ENCODE assay signal across 9 mouse cellular contexts in genomic region chr3:97854575-97855384, GRCm38 (mm10). TPM values are rescaled to one million over a fixed set of nuclear protein-coding genes. Genes with fewer than 3 reads are reported as not detected.
DNase-seq lines count a peak whose midpoint lies in the region; ATAC-seq and TF ChIP-seq lines count a peak whose summit lies in the region.
"Had no signal": no experiment of that assay in that cellular context is flagged by ENCODE, and none has a peak within 500 bp of the region (broad histone marks: within the 10 kb centered on the region; RNA-seq: fewer than 3 reads in every experiment).

No protein-coding gene starts in this region.

- no peaks in the 10 kb centered on the region for H3K4me1 ChIP-seq in midbrain, embryonic 14.5 days (ENCODE audit: control insufficient read depth, insufficient read depth, low read length)
- no peaks in the 10 kb centered on the region for H3K4me1 ChIP-seq in midbrain, embryonic 10.5 days
- H3K4me1 ChIP-seq in olfactory bulb, adult 2 months (ENCODE audit: control insufficient read depth, insufficient read depth, low read length): peaks cover 5% of the 10 kb centered on the region
- no peaks in the 10 kb centered on the region for H3K4me1 ChIP-seq in liver, postnatal 0 days (ENCODE audit: insufficient read depth)
- no peaks in the 10 kb centered on the region for H3K4me1 ChIP-seq in midbrain, embryonic 11.5 days (ENCODE audit: control insufficient read depth, insufficient read depth, low read length)

- H3K4me2 ChIP-seq in midbrain, embryonic 14.5 days (ENCODE audit: low read length): no peak overlapping the region
- no peak overlapping the region for H3K4me2 ChIP-seq in liver, postnatal 0 days (ENCODE audit: low read depth, low read length)
- no peak overlapping the region for H3K4me2 ChIP-seq in midbrain, embryonic 11.5 days

- H3K36me3 ChIP-seq in midbrain, embryonic 14.5 days (ENCODE audit: control insufficient read depth, insufficient read depth, low read length): no peaks in the 10 kb centered on the region
- no peaks in the 10 kb centered on the region for H3K36me3 ChIP-seq in midbrain, embryonic 10.5 days
- no peaks in the 10 kb centered on the region for H3K36me3 ChIP-seq in liver, postnatal 0 days (replicated peaks; ENCODE audit: insufficient read depth, low read length)
- no peaks in the 10 kb centered on the region for H3K36me3 ChIP-seq in midbrain, embryonic 11.5 days (ENCODE audit: control insufficient read depth, insufficient read depth, low read length)

- no peaks in the 10 kb centered on the region for H3K27me3 ChIP-seq in midbrain, embryonic 14.5 days (ENCODE audit: control insufficient read depth, insufficient read depth, low read length)
- no peaks in the 10 kb centered on the region for H3K27me3 ChIP-seq in midbrain, embryonic 10.5 days (ENCODE audit: low read depth, poor library complexity, severe bottlenecking)
- no peaks in the 10 kb centered on the region for H3K27me3 ChIP-seq in liver, postnatal 0 days (ENCODE audit: insufficient read depth, low read length)
- no peaks in the 10 kb centered on the region for H3K27me3 ChIP-seq in midbrain, embryonic 11.5 days (ENCODE audit: control insufficient read depth, insufficient read depth, low read length)

- TF ChIP-seq CTCF in olfactory bulb, adult 2 months (IDR thresholded peaks at IDR 0.05; ENCODE audit: insufficient read depth, low read depth, low read length): no peak
- TF ChIP-seq CTCF in liver, postnatal 0 days (IDR thresholded peaks at IDR 0.05; ENCODE audit: low read depth): no peak

- no peak for ATAC-seq in midbrain, embryonic 14.5 days (ENCODE audit: low FRiP score, low TSS enrichment)
- no peak for ATAC-seq in liver, postnatal 0 days
- no peak for ATAC-seq in midbrain, embryonic 11.5 days (ENCODE audit: low FRiP score)

- H3K27ac ChIP-seq in midbrain, embryonic 14.5 days (replicated peaks; ENCODE audit: low read depth, low read length): no peak overlapping the region
- H3K27ac ChIP-seq in midbrain, embryonic 10.5 days (replicated peaks): no peak overlapping the region
- H3K27ac ChIP-seq in olfactory bulb, adult 2 months (ENCODE audit: insufficient read depth, low read depth, low read length): peak overlapping the region; percentile 68; the same call in 1 of the 2 replicates
- no peak overlapping the region for H3K27ac ChIP-seq in liver, postnatal 0 days (ENCODE audit: low read depth)
- H3K27ac ChIP-seq in midbrain, embryonic 11.5 days (ENCODE audit: low read depth, low read length): no peak overlapping the region
- H3K27ac ChIP-seq: macrophage; stomach, postnatal 0 days had no signal

- H3K9me3 ChIP-seq in midbrain, embryonic 14.5 days (ENCODE audit: control insufficient read depth, low read length): no peaks in the 10 kb centered on the region
- H3K9me3 ChIP-seq in midbrain, embryonic 10.5 days (replicated peaks): no peaks in the 10 kb centered on the region
- no peaks in the 10 kb centered on the region; the same call in 1 of the 2 replicates for H3K9me3 ChIP-seq in liver, postnatal 0 days (ENCODE audit: low read length)
- H3K9me3 ChIP-seq in midbrain, embryonic 11.5 days (ENCODE audit: control insufficient read depth, low read length): no peaks in the 10 kb centered on the region

- peak; percentile 8 for DNase-seq in midbrain, embryonic 14.5 days
- DNase-seq in midbrain, embryonic 10.5 days (ENCODE audit: low spot score): no peak
- peak; percentile 86 for DNase-seq in cerebellum, adult 9-10 months
- DNase-seq in frontal cortex, adult 2 months (ENCODE audit: extremely low spot score in 1 of 2, low spot score in 1 of 2): peak; percentile 41 to 64
- no peak for DNase-seq in liver, postnatal 0 days
- no peak for DNase-seq in midbrain, embryonic 11.5 days (ENCODE audit: low spot score, missing footprints)

- no peak overlapping the region for H3K4me3 ChIP-seq in midbrain, embryonic 14.5 days (replicated peaks; ENCODE audit: low read depth, low read length)
- no peak overlapping the region for H3K4me3 ChIP-seq in midbrain, embryonic 10.5 days
- no peak overlapping the region for H3K4me3 ChIP-seq in olfactory bulb, adult 2 months (ENCODE audit: insufficient read depth, low read depth, low read length)
- no peak overlapping the region for H3K4me3 ChIP-seq in liver, postnatal 0 days (ENCODE audit: low read depth, low read length)
- no peak overlapping the region for H3K4me3 ChIP-seq in midbrain, embryonic 11.5 days (ENCODE audit: low read depth, low read length)

- H3K9ac ChIP-seq in midbrain, embryonic 14.5 days (replicated peaks; ENCODE audit: low read length): no peak overlapping the region
- H3K9ac ChIP-seq in liver, postnatal 0 days (replicated peaks): no peak overlapping the region
- no peak overlapping the region for H3K9ac ChIP-seq in midbrain, embryonic 11.5 days (ENCODE audit: low read length)

- TF ChIP-seq POLR2A in olfactory bulb, adult 2 months (IDR thresholded peaks at IDR 0.05; ENCODE audit: insufficient read depth, low read depth, low read length): no peak

- no peak for TF ChIP-seq EP300 in liver, postnatal 0 days (IDR thresholded peaks at IDR 0.05; ENCODE audit: low read depth)

- WGBS in midbrain, embryonic 14.5 days: 58% methylated on average over 9 of the region's 9 CpGs
- WGBS in midbrain, embryonic 10.5 days: 80% methylated on average over 9 of the region's 9 CpGs
- 26% methylated on average over 9 of the region's 9 CpGs for WGBS in olfactory bulb, adult 2 months
- WGBS in liver, postnatal 0 days (ENCODE audit: insufficient replicate concordance): 72% methylated on average over 9 of the region's 9 CpGs
- WGBS in midbrain, embryonic 11.5 days: 71% methylated on average over 9 of the region's 9 CpGs

RNA-seq across cellular contexts. Expression of gene Pde4dip, which starts 33.7 kb away (rescaled TPM):
- 63.3 and 76.3 TPM in 2 replicates for polyA plus RNA-seq in midbrain, embryonic 14.5 days (2014; fragmentation: Nextera tagmentation; extraction: Ambion mirVana)
- 18.5 and 22.8 TPM in 2 replicates for polyA plus RNA-seq in midbrain, embryonic 10.5 days (2016; fragmentation: Nextera tagmentation; extraction: Ambion mirVana)
- 108 and 109 TPM in 2 replicates for polyA plus RNA-seq in frontal cortex, adult 2 months (2012; rRNA removed)
- polyA plus RNA-seq in olfactory bulb, adult 2 months (2012; ENCODE audit: insufficient read depth, insufficient read length, low replicate concordance, missing spikeins): 39.5 and 82.8 TPM in 2 replicates
- polyA plus RNA-seq in liver, postnatal 0 days (2015; fragmentation: Nextera tagmentation; extraction: Ambion mirVana): 8.1 and 8.5 TPM in 2 replicates
- polyA plus RNA-seq in midbrain, embryonic 11.5 days (2014; fragmentation: Nextera tagmentation; extraction: Ambion mirVana): 27.6 and 29.1 TPM in 2 replicates

RNA-seq across cellular contexts. Expression of gene Sec22b, which starts 46.2 kb away (rescaled TPM):
- 99.3 and 114 TPM in 2 replicates for polyA plus RNA-seq in midbrain, embryonic 14.5 days (2014; fragmentation: Nextera tagmentation; extraction: Ambion mirVana)
- 111 and 116 TPM in 2 replicates for polyA plus RNA-seq in midbrain, embryonic 10.5 days (2016; fragmentation: Nextera tagmentation; extraction: Ambion mirVana)
- 63.2 and 65.8 TPM in 2 replicates for polyA plus RNA-seq in frontal cortex, adult 2 months (2012; rRNA removed)
- polyA plus RNA-seq in olfactory bulb, adult 2 months (2012; ENCODE audit: insufficient read depth, insufficient read length, low replicate concordance, missing spikeins): not detected in 2 replicates
- polyA plus RNA-seq in liver, postnatal 0 days (2015; fragmentation: Nextera tagmentation; extraction: Ambion mirVana): 40.0 and 42.3 TPM in 2 replicates
- 122 and 127 TPM in 2 replicates for polyA plus RNA-seq in midbrain, embryonic 11.5 days (2014; fragmentation: Nextera tagmentation; extraction: Ambion mirVana)

Comparison
In these comparisons a context has a peak if more than half of its experiments do, and no peak if none do; other contexts are left out.
1. DNase-seq: peak in midbrain, embryonic 14.5 days (single experiment), cerebellum, adult 9-10 months (single experiment) and frontal cortex, adult 2 months (2 of 2); none in midbrain, embryonic 10.5 days (single experiment), liver, postnatal 0 days (single experiment) and midbrain, embryonic 11.5 days (single experiment).